Mouse (Mus musculus) brain, embryonic 14.5 days (tissue): ENCODE results near the gene Mtch1. TPM values are rescaled to one million over a fixed set of nuclear protein-coding genes. Genes with fewer than 3 reads are reported as not detected.
A peak's percentile ranks its signal among the peaks of the same experiment; 100 is the strongest.
"Not testable (repeated sequence)": the region's sequence is repeated elsewhere in the genome, so short reads cannot be mapped to it uniquely, and the experiment has no call there.

Experiments
- DNase-seq: peaks from one replicate; pipeline ENCODE4 v3.0.0-alpha.2; 2011; ENCODE audit warnings: low read depth
- CTCF ChIP-seq: fragments of 200-500 bp; IDR thresholded peaks from 2 replicates; pipeline ENCODE4 v1.5.1; 2012; ENCODE audit warnings: inconsistent platforms, mild to moderate bottlenecking, moderate library complexity, borderline replicate concordance; ENCODE audit not compliant: insufficient read depth, insufficient read length; ENCODE audit errors: extremely low read depth
- POLR2A ChIP-seq: fragments of 200-500 bp; IDR thresholded peaks from 2 replicates; pipeline ENCODE4 v1.6.1; 2012; ENCODE audit warnings: mild to moderate bottlenecking, inconsistent platforms, borderline replicate concordance; ENCODE audit not compliant: poor library complexity, insufficient read depth, insufficient read length, severe bottlenecking; ENCODE audit errors: extremely low read depth
- polyA plus RNA-seq: library from polyadenylated mRNA; depleted of rRNA; stranded (reverse); fragments of >200 nt; gene quantifications from 2 replicates; pipeline ENCODE4 v1.2.3, GENCODE M21; 2012

The Mtch1 gene
- polyA plus RNA-seq, 1 experiment, result 698 TPM

DNA sequence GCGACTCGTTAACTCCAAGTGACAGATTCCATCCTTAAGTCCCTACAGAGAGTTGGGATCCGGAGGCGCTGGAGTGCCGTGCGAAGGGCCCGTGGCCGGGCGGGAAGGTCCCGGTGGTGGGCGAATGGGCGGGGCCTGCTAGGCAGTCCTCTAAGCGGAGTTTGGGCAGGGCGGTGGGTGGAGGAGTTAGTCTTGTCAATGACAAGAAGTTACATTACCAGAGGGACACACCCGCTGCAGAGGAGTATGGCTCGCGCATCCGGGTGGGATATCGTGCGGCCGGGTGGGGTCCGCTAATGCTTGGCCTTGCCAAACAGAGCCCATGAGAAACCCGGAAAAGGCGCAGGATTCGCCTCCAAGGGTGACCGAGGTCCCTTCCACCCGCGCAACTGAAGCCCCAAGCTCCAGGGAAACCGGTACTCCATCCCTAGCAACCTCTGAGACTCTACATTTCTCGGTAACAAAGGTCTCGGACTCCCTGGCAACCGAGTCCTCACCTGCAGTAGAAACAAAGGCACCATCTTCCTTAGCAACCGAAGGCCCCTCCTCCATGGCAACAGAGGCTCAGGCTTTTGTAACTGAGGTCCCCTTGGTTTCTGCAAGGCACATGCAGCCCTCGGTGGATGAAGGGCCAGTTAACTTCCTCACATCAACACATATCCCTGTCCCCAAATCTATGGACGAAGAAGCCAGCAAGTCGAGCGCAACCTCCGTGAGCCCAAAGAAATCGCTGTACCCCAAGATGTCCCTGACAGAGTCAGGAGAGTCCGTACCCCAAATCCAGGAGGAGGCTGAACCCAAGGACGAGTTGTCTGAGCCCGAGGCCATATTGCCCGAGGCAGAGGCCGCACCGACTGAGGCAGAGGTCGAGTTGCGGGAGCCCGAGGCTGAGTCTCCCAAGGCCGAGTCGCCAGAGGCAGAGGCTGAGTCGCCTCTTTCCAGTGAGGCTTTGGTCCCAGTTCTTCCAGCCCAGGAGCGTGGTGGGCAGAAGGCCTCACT is 20.9 kb downstream of the Mtch1 start:
- no peak for TF ChIP-seq CTCF
- TF ChIP-seq POLR2A, result no peak
- DNase-seq, result peak; percentile 88

DNA sequence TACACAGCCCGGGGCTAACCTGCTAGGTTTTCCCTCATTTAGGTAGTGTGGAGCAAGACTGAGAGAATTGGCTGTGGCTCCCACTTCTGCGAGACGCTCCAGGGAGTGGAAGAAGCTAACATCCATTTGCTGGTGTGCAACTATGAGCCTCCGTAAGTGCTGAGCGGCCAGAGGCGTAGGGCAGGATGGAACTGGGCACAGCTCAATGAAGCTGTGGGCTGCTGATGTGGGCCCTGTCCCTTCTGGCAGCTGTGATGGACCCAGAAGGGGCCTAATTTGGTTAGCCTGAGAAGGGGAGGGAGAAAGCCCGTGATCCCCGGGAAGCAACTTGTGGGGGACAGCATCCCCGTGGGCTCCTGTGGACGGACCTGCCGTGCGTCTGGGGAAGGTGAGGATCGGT is 21.9 kb downstream of the Mtch1 start:
- TF ChIP-seq CTCF, result no peak
- TF ChIP-seq POLR2A, result no peak
- no peak for DNase-seq

DNA sequence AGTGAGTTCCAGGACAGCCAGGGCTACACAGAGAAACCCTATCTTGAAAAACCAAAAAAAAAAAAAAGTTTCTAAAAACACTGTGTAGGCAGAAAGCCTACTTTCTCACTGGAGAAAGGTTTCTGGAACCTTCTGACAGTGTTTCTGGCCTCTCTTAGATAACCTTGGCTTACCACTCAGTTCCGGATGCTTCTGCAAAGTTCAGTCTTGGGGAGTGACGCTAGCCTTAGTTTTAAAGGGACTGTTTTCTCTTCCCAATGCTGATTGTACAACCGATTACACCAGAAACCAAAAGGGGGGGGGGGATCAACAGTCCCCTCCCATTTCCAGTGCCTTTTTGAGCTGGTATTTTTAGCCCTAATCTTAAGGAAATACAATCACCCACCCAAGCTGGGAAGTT is 24.1 kb downstream of the Mtch1 start:
- no peak for TF ChIP-seq CTCF
- TF ChIP-seq POLR2A, result no peak
- no peak for DNase-seq

GRCm38 (mm10) chr17:29322603-29322962 is 25.2 kb downstream of the Mtch1 start:
- TF ChIP-seq POLR2A (no peak), CTCF (no peak)
- no peak for DNase-seq

DNA sequence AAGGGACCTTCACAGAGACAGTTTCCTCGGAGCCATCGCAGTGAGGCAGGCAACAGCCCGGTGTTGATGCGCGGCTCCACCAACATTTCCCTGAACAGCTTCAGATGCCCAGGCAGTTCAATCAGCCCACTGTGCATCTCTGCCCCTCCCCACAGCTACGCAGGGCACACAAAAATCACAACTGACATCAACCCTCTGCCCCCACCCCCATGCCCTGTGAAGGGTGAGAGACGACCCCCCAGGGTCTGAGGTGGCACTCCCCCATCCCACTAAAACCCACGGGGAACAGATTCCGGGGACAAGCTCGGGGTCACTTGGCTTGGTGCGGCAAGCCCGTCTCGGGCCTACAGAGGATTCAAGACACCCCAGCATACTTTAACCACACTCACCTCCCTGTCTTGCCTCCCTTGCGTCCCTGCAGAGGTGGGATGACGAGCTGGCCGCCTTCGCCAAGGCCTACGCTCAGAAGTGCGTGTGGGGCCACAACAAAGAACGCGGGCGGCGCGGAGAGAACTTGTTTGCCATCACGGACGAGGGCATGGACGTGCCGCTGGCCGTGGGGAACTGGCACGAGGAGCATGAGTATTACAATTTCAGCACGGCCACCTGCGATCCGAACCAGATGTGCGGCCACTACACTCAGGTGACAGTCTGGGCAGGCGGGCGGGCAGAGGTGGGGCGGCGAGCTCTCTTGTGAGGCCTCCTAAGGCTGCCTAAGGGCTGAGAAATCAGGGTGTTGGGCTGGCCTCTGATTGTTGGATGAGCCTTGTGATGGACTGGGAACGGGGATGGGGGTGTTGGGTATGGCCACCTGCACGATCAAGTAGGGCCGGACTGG is 25.8 kb downstream of the Mtch1 start:
- TF ChIP-seq CTCF (no peak), POLR2A (no peak)
- no peak for DNase-seq

- DNase-seq, result no peak
- TF ChIP-seq CTCF (no peak), POLR2A (no peak)
Observed at GRCm38 (mm10) chr17:29319881-29320639, 27.7 kb downstream of the Mtch1 start.

- no peak for DNase-seq
- TF ChIP-seq CTCF (no peak), POLR2A (no peak)
Observed at GRCm38 (mm10) chr17:29319476-29319875, 28.3 kb downstream of the Mtch1 start.

DNA sequence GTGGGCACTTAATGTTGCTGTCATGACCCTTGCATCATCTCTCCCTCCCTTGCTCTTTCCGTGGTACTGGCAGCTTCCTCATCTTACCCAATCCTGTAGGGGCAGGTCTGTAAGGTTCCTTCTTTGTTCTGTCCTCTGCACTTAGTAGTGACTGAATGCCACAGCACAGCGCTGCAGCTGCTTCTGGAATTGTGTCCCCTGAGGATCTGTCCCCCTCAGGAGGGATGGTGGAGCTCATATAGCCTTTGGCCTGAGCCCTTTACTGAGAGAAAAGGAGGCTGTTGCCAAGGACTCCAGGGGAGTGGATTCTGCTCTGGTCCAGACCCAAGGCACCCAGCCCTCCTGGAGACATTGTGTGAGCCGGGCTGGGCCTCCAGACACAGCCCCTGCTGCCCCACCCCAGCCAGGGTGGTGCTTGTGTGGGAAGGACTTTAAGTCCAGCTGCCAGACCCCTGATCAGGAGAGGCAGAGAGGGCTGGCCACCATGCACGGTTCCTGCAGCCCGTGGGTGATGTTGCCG is 28.9 kb downstream of the Mtch1 start:
- DNase-seq, result no peak
- TF ChIP-seq POLR2A (no peak), CTCF (no peak)

DNA sequence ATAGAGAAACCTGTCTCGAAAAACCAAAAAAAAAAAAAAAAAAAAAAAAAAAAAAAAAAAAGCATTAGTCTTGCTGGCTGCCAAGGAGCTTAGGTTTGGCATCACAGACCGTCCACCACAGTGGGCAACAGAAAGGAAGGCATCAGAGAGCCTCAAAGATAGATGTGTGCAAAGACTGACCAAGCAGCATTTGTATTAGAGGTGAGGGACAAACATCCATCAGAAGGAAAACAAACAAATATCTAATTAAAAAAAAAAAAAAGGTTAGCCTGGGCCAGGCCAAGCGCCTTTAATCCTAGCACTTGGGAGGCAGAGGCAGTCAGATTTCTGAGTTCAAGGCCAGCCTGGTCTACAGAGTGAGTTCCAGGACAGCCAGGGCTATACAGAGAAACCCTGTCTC is 30.4 kb downstream of the Mtch1 start, which contains the start of gene Pi16:
Pi16 (plus strand) TSS at position 301 of the 400 bp plus-strand sequence.
- not testable (repeated sequence) for DNase-seq

DNA sequence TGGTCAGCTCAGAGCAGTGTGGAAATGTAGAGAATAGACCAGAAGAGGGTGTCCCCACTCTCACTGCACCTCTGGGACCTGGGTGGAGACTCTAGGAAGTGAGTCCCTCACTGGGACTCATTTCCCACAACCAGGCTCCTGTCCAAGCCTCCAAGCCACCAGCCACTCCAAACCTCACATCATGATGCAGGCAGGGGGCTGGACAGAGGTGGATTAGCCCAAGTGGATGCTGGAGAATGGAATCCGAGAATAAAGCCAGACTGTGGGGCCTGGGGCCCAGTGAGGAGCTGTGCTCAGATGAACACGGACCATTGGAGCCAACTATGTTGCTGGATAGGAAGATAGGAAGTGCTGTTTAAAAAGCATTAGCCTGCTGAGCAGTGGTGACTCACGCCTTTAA is 30.8 kb downstream of the Mtch1 start:
- TF ChIP-seq CTCF (no peak), POLR2A (no peak)

More for the DNA sequence above, 30.8 kb downstream of the Mtch1 start:
- DNase-seq, result no peak
